Mouse (Mus musculus) forebrain, embryonic 14.5 days (tissue): Measurements from ENCODE around the gene Sfi1. TPM values are rescaled to one million over a fixed set of nuclear protein-coding genes. Genes with fewer than 3 reads are reported as not detected.
"Not testable (repeated sequence)": the region's sequence is repeated elsewhere in the genome, so short reads cannot be mapped to it uniquely, and the experiment has no call there.

Experiments used
- ATAC-seq: fragments of 200-750 bp; cut with Nextera tagmentation; 2 replicates; pipeline ENCODE4 v1.8.0; 2017; ENCODE audit warnings: mild to moderate bottlenecking, moderate library complexity
- DNase-seq: peaks from one replicate; pipeline ENCODE4 v3.0.0-alpha.2; 2015; ENCODE audit warnings: low spot score
- H3K27ac ChIP-seq: fragments of 300-500 bp; sonication (generic); 2 replicates; pipeline ENCODE4 v1.5.1; 2014; ENCODE audit warnings: low read depth, mild to moderate bottlenecking, control low read depth, low read length, moderate library complexity
- H3K27me3 ChIP-seq: fragments of 300-500 bp; sonication (generic); replicated peaks from 2 replicates; pipeline ENCODE4 v1.6.1; 2014; ENCODE audit warnings: low read length, control low read depth, mixed read lengths; ENCODE audit not compliant: control insufficient read depth, insufficient read depth
- H3K36me3 ChIP-seq: fragments of 300-500 bp; sonication (generic); 2 replicates; pipeline ENCODE4 v1.6.1; 2014; ENCODE audit warnings: low read length, control low read depth; ENCODE audit not compliant: control insufficient read depth, insufficient read depth
- H3K4me1 ChIP-seq: fragments of 300-500 bp; sonication (generic); 2 replicates; pipeline ENCODE4 v1.6.1; 2014; ENCODE audit warnings: antibody characterized with exemption, low read length, control low read depth; ENCODE audit not compliant: control insufficient read depth, insufficient read depth
- H3K4me2 ChIP-seq: fragments of 300-500 bp; sonication (generic); 2 replicates; pipeline ENCODE4 v1.6.1; 2014; ENCODE audit warnings: mild to moderate bottlenecking, control low read depth, low read length
- H3K4me3 ChIP-seq: fragments of 300-500 bp; sonication (generic); 2 replicates; pipeline ENCODE4 v1.5.1; 2014; ENCODE audit warnings: low read depth, low read length, control low read depth
- H3K9ac ChIP-seq: fragments of 300-500 bp; sonication (generic); 2 replicates; pipeline ENCODE4 v1.6.1; 2014; ENCODE audit warnings: mild to moderate bottlenecking, low read length, control low read depth, moderate library complexity
- H3K9me3 ChIP-seq: fragments of 300-500 bp; sonication (generic); replicated peaks from 2 replicates; pipeline ENCODE4 v1.6.1; 2016; ENCODE audit warnings: low read length, control low read depth, mixed read lengths; ENCODE audit not compliant: control insufficient read depth
- WGBS: fragments of 180-500 bp; shearing (Covaris S2); extraction: QIAGEN DNeasy Blood & Tissue Kit; methylation state at CpG from one replicate; pipeline ENCODE4 v1.1.7; 2014; 5-methylcytosine and 5-hydroxymethylcytosine counted together
- polyA plus RNA-seq: library from polyadenylated mRNA; unstranded; fragments of >200 nt; fragmentation: Nextera tagmentation; extraction: Ambion mirVana; gene quantifications from 2 replicates; pipeline ENCODE4 v1.2.1, GENCODE M21; 2014

Gene Sfi1
- polyA plus RNA-seq, 1 experiment from 2014 or later, result 6.4 TPM

DNA sequence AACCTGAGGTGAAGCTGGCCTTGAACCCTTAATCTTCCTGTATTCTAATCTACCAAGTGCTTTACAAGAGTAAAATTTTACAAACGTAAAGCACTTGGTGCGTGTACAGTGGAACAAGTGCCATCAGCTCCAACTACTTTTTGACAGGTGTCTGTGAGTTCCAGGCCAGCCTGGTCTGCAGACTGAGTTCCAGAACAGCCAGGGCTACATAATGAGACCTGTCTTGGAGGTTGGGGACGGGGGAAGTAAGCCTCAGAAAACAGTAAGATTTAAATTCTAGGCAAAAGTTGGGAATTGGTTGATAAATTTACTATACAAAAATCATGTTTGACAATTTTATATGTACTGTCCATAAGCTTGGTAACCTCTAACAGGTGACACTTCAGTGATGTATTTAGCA, 11.9 kb upstream of the Sfi1 start:
- no peaks in the 10 kb centered on the region for H3K9me3 ChIP-seq
- no peaks in the 10 kb centered on the region for H3K4me1 ChIP-seq
- WGBS, result 90% methylated on average over 3 of the region's 3 CpGs
- H3K27ac ChIP-seq, result no peak overlapping the region
- H3K4me2 ChIP-seq, result no peak overlapping the region
- H3K9ac ChIP-seq, result no peak overlapping the region
- H3K27me3 ChIP-seq, result no peaks in the 10 kb centered on the region
- H3K36me3 ChIP-seq, result peaks cover 34% of the 10 kb centered on the region
- ATAC-seq, result no peak
- no peak overlapping the region for H3K4me3 ChIP-seq
- no peak for DNase-seq

DNA sequence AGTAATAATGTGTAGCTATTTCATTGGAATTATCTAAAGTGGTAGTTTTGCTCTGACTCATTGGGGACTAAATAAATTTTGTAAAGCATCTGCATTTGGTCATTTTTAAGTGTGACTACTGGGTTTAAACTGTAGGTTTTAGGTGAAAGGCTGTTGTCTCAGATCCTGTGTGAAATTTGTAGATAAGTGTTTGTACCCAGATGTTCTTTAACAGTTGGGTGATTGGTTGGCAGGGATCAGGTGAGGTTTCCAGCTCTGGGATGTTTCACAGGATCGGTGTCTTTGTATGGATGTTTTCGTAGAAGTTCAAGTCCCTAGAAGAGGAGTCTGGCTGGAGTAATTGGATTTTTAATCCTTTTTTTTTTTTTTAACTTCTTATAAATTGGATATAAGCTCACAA, 10.5 kb upstream of the Sfi1 start:
- DNase-seq, result no peak
- Histone ChIP-seq H3K4me1 (no peaks in the 10 kb centered on the region), H3K4me2 (peak overlapping the region; percentile 34), H3K9ac (no peak overlapping the region), H3K36me3 (peaks cover 27% of the 10 kb centered on the region), H3K27ac (no peak overlapping the region), H3K27me3 (no peaks in the 10 kb centered on the region), H3K9me3 (no peaks in the 10 kb centered on the region), H3K4me3 (no peak overlapping the region)
- 79% methylated on average over 2 of the region's 2 CpGs for WGBS
- ATAC-seq, result no peak

DNA sequence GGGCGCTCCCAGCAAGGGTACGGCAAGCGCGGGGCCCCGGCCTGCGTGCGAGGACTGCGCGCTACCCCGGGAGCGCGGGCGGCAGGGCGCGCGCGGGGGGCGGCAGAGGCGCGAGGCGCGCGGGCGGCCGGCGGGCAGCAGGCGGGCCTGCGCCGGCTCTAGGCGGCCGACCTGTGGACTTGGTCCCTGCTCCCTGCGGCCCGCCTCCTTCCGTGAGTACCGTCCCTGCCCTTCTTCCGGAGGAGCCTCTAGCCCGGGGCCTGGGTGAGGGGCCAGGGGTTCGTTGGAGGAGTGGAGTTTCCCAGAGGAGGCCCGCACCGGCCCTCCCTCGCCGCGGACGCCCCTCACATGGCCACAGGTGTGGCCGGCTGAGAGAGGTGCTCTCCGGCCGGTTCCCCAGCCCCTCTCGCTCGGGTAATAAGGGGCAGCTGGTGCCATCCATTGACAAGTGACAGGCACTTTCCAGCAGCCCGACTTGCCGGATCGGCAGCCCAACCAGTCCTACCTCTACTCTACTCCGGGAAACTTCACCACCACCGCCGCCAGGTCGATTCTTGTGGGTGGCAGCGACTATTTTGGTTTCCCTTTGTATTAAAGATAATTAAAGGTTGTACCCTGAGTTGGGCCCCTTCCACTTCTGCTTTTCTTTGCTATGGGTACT, 9.6 kb upstream of the Sfi1 start:
- peak overlapping the region; percentile 15; the same call in 1 of the 2 replicates for H3K27ac ChIP-seq
- DNase-seq, result peak; percentile 22

DNA sequence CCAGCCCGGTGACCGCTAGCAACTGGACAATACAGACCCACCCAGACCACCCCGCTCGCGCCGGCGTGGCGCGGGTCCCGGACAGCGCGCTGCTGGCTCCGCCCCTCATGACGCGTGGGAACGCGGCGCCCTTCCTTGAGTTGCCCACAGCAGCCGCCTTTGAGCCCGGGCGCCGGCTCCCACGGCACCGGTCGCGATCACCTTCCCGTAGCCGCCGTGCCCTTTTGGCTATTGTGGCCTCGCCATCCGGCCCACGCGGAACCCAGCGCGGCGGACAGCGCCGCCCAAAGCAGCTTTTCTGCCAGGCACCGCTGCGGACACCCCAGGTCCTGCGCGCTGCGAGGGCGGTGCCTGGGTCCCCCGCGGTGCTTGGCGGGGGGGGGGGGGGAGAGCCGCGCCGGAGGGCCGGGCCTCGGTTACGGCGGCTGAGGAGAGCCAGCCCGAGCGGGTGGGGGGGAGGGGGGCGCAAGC, 9.0 kb upstream of the Sfi1 start, which contains the start of gene Eif4enif1:
Gene Eif4enif1 (plus strand): TSS at position 162 of the 471 bp plus-strand sequence.
- Histone ChIP-seq H3K36me3 (peaks cover 17% of the 10 kb centered on the region), H3K27me3 (no peaks in the 10 kb centered on the region), H3K27ac (peak within 1 kb of the TSS; percentile 21; the same call in 1 of the 2 replicates), H3K4me3 (peak within 1 kb of the TSS; percentile 33), H3K9me3 (no peaks in the 10 kb centered on the region), H3K4me2 (peak within 1 kb of the TSS; percentile 34), H3K4me1 (no peaks in the 10 kb centered on the region), H3K9ac (peak within 1 kb of the TSS; percentile 45)
- DNase-seq (peak; percentile 90), ATAC-seq (peak; percentile 89)
- WGBS, result under 1% methylated on average over 43 of the region's 57 CpGs

More for the DNA sequence above, 9.6 kb upstream of the Sfi1 start:
- H3K9ac ChIP-seq, result peak overlapping the region; percentile 45
- H3K36me3 ChIP-seq, result peaks cover 20% of the 10 kb centered on the region
- H3K27me3 ChIP-seq, result no peaks in the 10 kb centered on the region
- peak overlapping the region; percentile 34 for H3K4me2 ChIP-seq
- WGBS, result under 1% methylated on average over 36 of the region's 57 CpGs
- H3K9me3 ChIP-seq, result no peaks in the 10 kb centered on the region
- H3K4me3 ChIP-seq, result peak overlapping the region; percentile 33
- no peaks in the 10 kb centered on the region for H3K4me1 ChIP-seq
- ATAC-seq, result no peak; the same call in 1 of the 2 replicates

DNA sequence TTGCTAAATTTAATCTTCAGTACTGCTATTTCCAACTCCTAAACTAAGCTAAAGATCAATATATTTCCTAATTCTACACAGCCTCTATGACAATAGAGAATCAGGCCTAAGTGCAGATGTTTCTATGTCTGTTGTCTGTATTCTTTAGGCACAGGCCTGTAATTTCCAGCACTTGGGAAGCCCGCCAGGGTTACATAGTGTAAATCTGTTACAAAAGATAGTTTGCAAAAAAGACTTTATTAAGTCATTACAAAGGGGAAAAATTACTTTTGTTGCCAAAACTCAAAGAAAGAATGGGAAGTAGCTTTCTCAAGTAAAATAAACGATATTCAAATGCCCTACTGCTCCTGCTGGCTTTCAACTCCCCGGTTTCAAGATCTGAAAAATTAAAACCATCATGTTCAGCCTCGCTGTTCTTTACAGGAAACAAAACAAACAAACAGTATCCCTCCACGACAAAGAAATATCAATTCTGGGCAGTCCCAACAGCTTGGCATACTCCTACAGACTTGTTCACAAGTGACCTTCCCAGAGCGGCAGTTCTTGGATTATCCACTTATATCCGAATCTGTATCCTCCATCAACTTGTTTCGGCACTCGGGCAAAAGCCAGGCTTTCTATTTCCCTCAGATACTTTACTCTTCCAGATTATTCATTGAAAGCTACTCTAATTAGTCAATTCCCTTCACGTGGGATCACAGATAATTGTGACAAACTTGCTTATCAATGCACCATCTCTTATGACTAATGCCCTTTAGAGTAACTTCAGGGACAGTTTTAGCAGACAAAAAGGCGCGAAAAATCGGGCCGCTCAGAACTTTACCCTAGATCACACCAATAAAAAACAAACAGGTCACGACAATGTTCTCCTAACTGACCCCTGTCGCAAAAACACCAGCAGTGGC, 8.3 kb upstream of the Sfi1 start:
- no peak for ATAC-seq
- Histone ChIP-seq H3K9ac (peak overlapping the region; percentile 13; the same call in 1 of the 2 replicates), H3K27me3 (no peaks in the 10 kb centered on the region), H3K36me3 (peaks cover 13% of the 10 kb centered on the region), H3K27ac (no peak overlapping the region), H3K4me2 (peak overlapping the region; percentile 23), H3K9me3 (no peaks in the 10 kb centered on the region), H3K4me1 (no peaks in the 10 kb centered on the region), H3K4me3 (peak overlapping the region; percentile 33)
- 7% methylated on average over 16 of the region's 16 CpGs for WGBS
- DNase-seq, result peak; percentile 7

DNA sequence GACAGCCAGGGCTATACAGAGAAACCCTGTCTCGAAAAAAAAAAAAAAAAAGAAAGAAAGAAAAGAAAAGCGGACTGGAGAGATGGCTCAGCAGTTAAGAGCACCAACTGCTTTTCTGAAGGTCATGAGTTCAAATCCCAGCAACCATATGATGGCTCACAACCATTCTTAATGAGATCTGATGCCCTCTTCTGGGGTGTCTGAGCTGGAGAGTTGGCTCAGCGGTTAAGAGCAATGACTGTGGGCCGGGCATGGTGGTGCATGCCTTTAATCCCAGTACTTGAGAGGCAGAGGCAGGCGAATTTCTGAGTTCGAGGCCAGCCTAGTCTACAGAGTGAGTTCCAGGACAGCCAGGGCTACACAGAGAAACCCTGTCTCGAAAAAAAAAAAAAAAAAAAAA, 7.4 kb upstream of the Sfi1 start:
- H3K27ac ChIP-seq, H3K4me2 ChIP-seq, H3K9ac ChIP-seq, H3K27me3 ChIP-seq, H3K9me3 ChIP-seq, DNase-seq, H3K4me1 ChIP-seq, ATAC-seq, H3K36me3 ChIP-seq, H3K4me3 ChIP-seq: not testable (repeated sequence)
- WGBS, result 90% methylated on average over 6 of the region's 7 CpGs

DNA sequence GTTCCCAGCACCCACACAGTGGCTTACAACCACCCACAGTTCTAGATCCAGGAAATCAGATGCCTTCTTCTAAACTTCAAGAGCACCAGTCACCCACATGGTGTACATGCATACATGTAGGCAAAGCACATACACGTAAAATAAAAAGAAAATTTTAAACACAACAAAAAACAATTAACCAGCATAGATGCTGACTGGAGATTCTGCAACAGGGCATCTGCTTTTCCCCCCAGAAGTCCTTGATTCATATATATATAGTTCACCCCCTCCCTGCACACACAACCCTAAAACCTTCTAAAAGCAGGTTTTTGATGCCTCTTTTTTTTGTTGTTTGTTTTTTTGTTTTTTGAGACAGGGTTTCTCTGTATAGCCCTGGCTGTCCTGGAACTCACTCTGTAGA, 10.6 kb downstream of the Sfi1 start:
- not testable (repeated sequence) for H3K4me2 ChIP-seq, H3K9me3 ChIP-seq, ATAC-seq, H3K27me3 ChIP-seq, H3K4me3 ChIP-seq, DNase-seq, H3K36me3 ChIP-seq, H3K9ac ChIP-seq, H3K27ac ChIP-seq, H3K4me1 ChIP-seq
- 100% methylated on average over 1 of the region's 1 CpGs for WGBS

DNA sequence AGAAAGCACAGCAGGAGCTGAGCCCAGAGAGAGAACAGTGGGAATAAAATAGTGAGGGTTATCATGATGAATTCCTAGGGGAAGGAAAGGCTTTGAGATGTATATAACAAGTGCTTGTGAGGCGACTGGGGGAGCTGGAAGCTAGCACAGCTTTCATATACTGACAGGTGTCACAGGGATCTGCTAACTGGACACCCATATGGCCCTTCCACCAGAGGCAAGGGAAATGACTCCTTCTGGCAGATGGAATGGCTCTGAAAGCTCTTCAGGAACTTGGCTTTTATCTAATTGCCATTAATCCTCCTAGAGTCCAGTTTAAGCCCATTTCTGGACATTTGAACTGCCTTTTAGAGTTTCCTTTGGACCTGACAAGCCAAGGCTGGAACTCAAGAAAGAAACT, 11.3 kb downstream of the Sfi1 start:
- H3K9me3 ChIP-seq, H3K9ac ChIP-seq, H3K36me3 ChIP-seq, DNase-seq, ATAC-seq, H3K27ac ChIP-seq, H3K4me2 ChIP-seq, H3K27me3 ChIP-seq, H3K4me1 ChIP-seq, H3K4me3 ChIP-seq: not testable (repeated sequence)
- 53% methylated on average over 1 of the region's 1 CpGs for WGBS
